Mouse (Mus musculus) spleen, adult 10 weeks (tissue): Measurements from ENCODE around the gene Hbb-bt. TPM values are rescaled to one million over a fixed set of nuclear protein-coding genes. Genes with fewer than 3 reads are reported as not detected.

Experiments used
- polyA plus RNA-seq: library from polyadenylated mRNA; stranded (reverse); fragments of 350-450 nt; fragmentation: Illumina TruSeq; extraction: RNeasy Lipid Tissue Mini Kit (QIAGEN cat#74804); gene quantifications from one replicate; pipeline ENCODE4 v1.2.3, GENCODE M21; 2015; ENCODE audit warnings: low replicate concordance; ENCODE audit not compliant: insufficient read depth

The Hbb-bt gene
- polyA plus RNA-seq: 4,439 TPM

GRCm38 (mm10) chr7:103813766-103814165, at the start of gene Hbb-bt:
TSS of gene Hbb-bt (minus strand) at chr7:103813996.

GRCm38 (mm10) chr7:103853090-103853489, 39.3 kb upstream of the Hbb-bt start, which contains the start of gene Hbb-y:
TSS of gene Hbb-y (minus strand) at chr7:103853216.

GRCm38 (mm10) chr7:103843034-103843433, 29.2 kb upstream of the Hbb-bt start, which contains the start of gene Hbb-bh1:
TSS of gene Hbb-bh1 (minus strand) at chr7:103843164.

GRCm38 (mm10) chr7:103840268-103840667, 26.5 kb upstream of the Hbb-bt start, which contains the start of gene Hbb-bh2:
TSS of gene Hbb-bh2 (minus strand) at chr7:103840520.

GRCm38 (mm10) chr7:103827808-103828207, 14.0 kb upstream of the Hbb-bt start, which contains the start of gene Hbb-bs:
TSS of gene Hbb-bs (minus strand) at chr7:103828096.

GRCm38 (mm10) chr7:103791721-103792120, 22.1 kb downstream of the Hbb-bt start, which contains the start of gene Olfr67:
TSS of gene Olfr67 (minus strand) at chr7:103791821.

GRCm38 (mm10) chr7:103779598-103779997, 34.2 kb downstream of the Hbb-bt start, which contains the start of gene Olfr68:
TSS of gene Olfr68 (minus strand) at chr7:103779698.

GRCm38 (mm10) chr7:103771494-103771893, 42.3 kb downstream of the Hbb-bt start, which contains the start of gene Olfr69:
TSS of gene Olfr69 (minus strand) at chr7:103771594.

Other genes with a start within 250 kb of the Hbb-bt start
- not detected for gene Olfr616, start 244.9 kb downstream of the Hbb-bt start, polyA plus RNA-seq
- gene Olfr617, start 240.9 kb downstream of the Hbb-bt start, polyA plus RNA-seq: not detected
- not detected for gene Olfr618, start 223.9 kb downstream of the Hbb-bt start, polyA plus RNA-seq
- gene Olfr619, start 213.4 kb downstream of the Hbb-bt start, polyA plus RNA-seq: not detected
- gene Olfr620, start 201.5 kb downstream of the Hbb-bt start, polyA plus RNA-seq: not detected
- not detected for gene Olfr622, start 171.3 kb downstream of the Hbb-bt start, polyA plus RNA-seq
- not detected for gene Olfr623, start 150.3 kb downstream of the Hbb-bt start, polyA plus RNA-seq
- gene Olfr624, start 142.8 kb downstream of the Hbb-bt start, polyA plus RNA-seq: 0.14 TPM
- not detected for gene Olfr625-ps1, start 131.3 kb downstream of the Hbb-bt start, polyA plus RNA-seq
- gene Olfr243, start 99.3 kb downstream of the Hbb-bt start, polyA plus RNA-seq: not detected
- gene Olfr628, start 83.6 kb downstream of the Hbb-bt start, polyA plus RNA-seq: not detected
- not detected for gene Olfr629, start 69.1 kb downstream of the Hbb-bt start, polyA plus RNA-seq
- gene Olfr630, start 56.7 kb downstream of the Hbb-bt start, polyA plus RNA-seq: not detected
- not detected for gene Olfr69, start 42.4 kb downstream of the Hbb-bt start, polyA plus RNA-seq
- not detected for gene Olfr68, start 34.3 kb downstream of the Hbb-bt start, polyA plus RNA-seq
- not detected for gene Olfr67, start 22.2 kb downstream of the Hbb-bt start, polyA plus RNA-seq
- gene Hbb-bs, start 14.1 kb upstream of the Hbb-bt start, polyA plus RNA-seq: 24,371 TPM
- gene Hbb-bh2, start 26.5 kb upstream of the Hbb-bt start, polyA plus RNA-seq: not detected
- gene Hbb-bh1, start 29.2 kb upstream of the Hbb-bt start, polyA plus RNA-seq: 0.80 TPM
- gene Hbb-y, start 39.2 kb upstream of the Hbb-bt start, polyA plus RNA-seq: not detected
- gene Olfr66, start 72.3 kb upstream of the Hbb-bt start, polyA plus RNA-seq: not detected
- gene Olfr64, start 80.5 kb upstream of the Hbb-bt start, polyA plus RNA-seq: not detected
- gene Olfr65, start 89.5 kb upstream of the Hbb-bt start, polyA plus RNA-seq: not detected
- gene Olfr631, start 114.8 kb upstream of the Hbb-bt start, polyA plus RNA-seq: not detected
- gene Olfr632, start 120.4 kb upstream of the Hbb-bt start, polyA plus RNA-seq: not detected
- not detected for gene Olfr633, start 130.4 kb upstream of the Hbb-bt start, polyA plus RNA-seq
- gene Olfr635, start 157.2 kb upstream of the Hbb-bt start, polyA plus RNA-seq: not detected
- not detected for gene Olfr638, start 184.8 kb upstream of the Hbb-bt start, polyA plus RNA-seq
- not detected for gene Olfr639, start 203.3 kb upstream of the Hbb-bt start, polyA plus RNA-seq
- gene Olfr640, start 211.6 kb upstream of the Hbb-bt start, polyA plus RNA-seq: not detected
- not detected for gene Olfr641, start 221.4 kb upstream of the Hbb-bt start, polyA plus RNA-seq
- gene Olfr642, start 238.7 kb upstream of the Hbb-bt start, polyA plus RNA-seq: not detected
- not detected for gene 4930516K23Rik, start 247.4 kb upstream of the Hbb-bt start, polyA plus RNA-seq